Mouse (Mus musculus): ENCODE measurements around the gene Mfsd11.

- no peak for TF ChIP-seq POLR2A (IDR thresholded peaks at IDR 0.05; ENCODE audit: extremely low read depth, insufficient read depth, low read length)
- TF ChIP-seq CTCF (IDR thresholded peaks at IDR 0.05; ENCODE audit: extremely low read depth, insufficient read depth, low read length): no peak
Measured at GRCm38 (mm10) chr11:116850833-116851477, 1.3 kb upstream of the Mfsd11 start.

All from cortical plate, adult 2 months (tissue).